Mouse (Mus musculus) liver, embryonic 14.5 days (tissue): ENCODE results near the gene Prr14l.

Experiments used
- CTCF ChIP-seq: IDR thresholded peaks from 2 replicates; pipeline ENCODE4 v1.5.1; 2016; ENCODE audit warnings: antibody characterized with exemption, low read depth, control low read depth
- EP300 ChIP-seq: IDR thresholded peaks from 2 replicates; pipeline ENCODE4 v1.6.1; 2016; ENCODE audit warnings: antibody characterized with exemption, low read depth

DNA sequence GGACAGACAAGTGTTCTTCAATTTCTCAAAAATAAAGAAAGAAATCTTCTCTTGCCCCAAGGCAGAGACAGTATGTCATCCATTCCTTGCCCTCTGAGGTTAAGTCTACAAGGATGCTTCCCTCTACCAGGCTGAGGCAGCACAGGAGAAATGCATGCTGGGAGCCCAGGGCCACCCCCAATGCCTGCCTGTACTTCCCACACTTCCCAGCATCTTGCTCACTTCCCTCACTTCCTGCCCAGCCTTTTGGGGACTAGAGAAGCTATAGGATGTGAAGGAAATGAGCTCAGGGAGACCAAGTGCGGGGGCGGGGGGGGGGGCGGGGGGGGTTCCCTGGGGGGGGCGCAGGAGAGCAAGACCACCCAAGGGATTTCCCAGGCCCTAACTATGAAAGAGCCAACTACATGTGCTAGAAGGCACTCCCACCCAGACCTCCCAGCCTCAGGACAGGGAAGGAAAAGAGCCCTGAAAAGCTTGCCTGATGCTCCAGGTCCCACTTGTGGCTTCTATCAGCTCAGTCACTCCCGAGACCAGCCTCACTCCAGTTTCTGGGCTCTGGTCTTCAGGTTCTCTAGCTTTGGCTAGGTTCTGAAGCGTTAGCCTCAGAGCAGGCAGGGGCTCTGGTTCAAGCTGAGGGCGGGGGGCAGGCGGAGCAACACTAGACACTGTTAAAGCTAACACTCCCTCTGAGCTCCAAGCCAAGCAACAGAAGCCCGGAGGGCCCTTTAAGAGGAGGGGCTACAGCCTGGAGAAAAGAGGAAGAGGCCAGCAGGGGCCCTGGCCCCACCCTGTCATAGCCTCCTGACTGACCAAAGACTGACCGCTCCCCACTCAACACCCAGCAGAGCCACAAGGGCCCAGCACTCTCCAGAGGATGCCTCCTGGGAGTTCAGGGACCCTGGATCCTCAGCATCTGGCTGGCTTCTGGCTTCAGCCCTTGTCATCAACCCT lies 108.1 kb downstream of the Prr14l start:
- TF ChIP-seq CTCF (no peak), EP300 (no peak)
